Mouse (Mus musculus) hindbrain, embryonic 16.5 days (tissue): Measurements from ENCODE around the gene Sft2d1. TPM values are rescaled to one million over a fixed set of nuclear protein-coding genes. Genes with fewer than 3 reads are reported as not detected.

ENCODE experiments used
- ATAC-seq: fragments of 200-750 bp; cut with Nextera tagmentation; 2 replicates; pipeline ENCODE4 v1.8.0; 2017; ENCODE audit warnings: moderate TSS enrichment, moderate library complexity
- H3K27ac ChIP-seq: fragments of 300-500 bp; sonication (generic); 2 replicates; pipeline ENCODE4 v1.5.1; 2014; ENCODE audit warnings: low read depth, mild to moderate bottlenecking, control low read depth, low read length, moderate library complexity
- H3K27me3 ChIP-seq: fragments of 300-500 bp; sonication (generic); replicated peaks from 2 replicates; pipeline ENCODE4 v1.6.1; 2014; ENCODE audit warnings: low read length; ENCODE audit not compliant: control insufficient read depth, insufficient read depth
- H3K36me3 ChIP-seq: fragments of 300-500 bp; sonication (generic); 2 replicates; pipeline ENCODE4 v1.6.1; 2014; ENCODE audit warnings: mild to moderate bottlenecking, low read length, moderate library complexity, mixed read lengths; ENCODE audit not compliant: control insufficient read depth, insufficient read depth
- H3K4me1 ChIP-seq: fragments of 300-500 bp; sonication (generic); 2 replicates; pipeline ENCODE4 v1.6.1; 2014; ENCODE audit warnings: low read depth, low read length; ENCODE audit not compliant: control insufficient read depth, insufficient read depth
- H3K4me2 ChIP-seq: fragments of 300-500 bp; sonication (generic); 2 replicates; pipeline ENCODE4 v1.6.1; 2014; ENCODE audit warnings: mild to moderate bottlenecking, low read length, control low read depth, moderate library complexity
- H3K4me3 ChIP-seq: fragments of 300-500 bp; sonication (generic); 2 replicates; pipeline ENCODE4 v1.5.1; 2014; ENCODE audit warnings: mild to moderate bottlenecking, low read length, control low read depth, moderate library complexity
- H3K9ac ChIP-seq: fragments of 300-500 bp; sonication (generic); 2 replicates; pipeline ENCODE4 v1.6.1; 2014; ENCODE audit warnings: low read depth, mild to moderate bottlenecking, control low read depth, low read length, moderate library complexity
- H3K9me3 ChIP-seq: fragments of 300-500 bp; sonication (generic); 2 replicates; pipeline ENCODE4 v1.6.1; 2014; ENCODE audit warnings: mild to moderate bottlenecking, low read length, moderate library complexity; ENCODE audit not compliant: control insufficient read depth
- WGBS: fragments of 180-500 bp; shearing (Covaris S2); extraction: QIAGEN DNeasy Blood & Tissue Kit; methylation state at CpG from one replicate; pipeline ENCODE4 v1.1.7; 2014; 5-methylcytosine and 5-hydroxymethylcytosine counted together
- polyA plus RNA-seq: library from polyadenylated mRNA; unstranded; fragments of >200 nt; fragmentation: Nextera tagmentation; extraction: Ambion mirVana; gene quantifications from 2 replicates; pipeline ENCODE4 v1.2.1, GENCODE M21; 2015

The Sft2d1 gene
- polyA plus RNA-seq, 1 experiment from 2014 or later, result 172 TPM

GRCm38 (mm10) chr17:8296313-8296844 is 14.5 kb upstream of the Sft2d1 start:
- H3K4me1 ChIP-seq, result no peaks in the 10 kb centered on the region
- ATAC-seq, result no peak
- no peak overlapping the region for H3K9ac ChIP-seq
- no peak overlapping the region for H3K27ac ChIP-seq
- H3K27me3 ChIP-seq, result no peaks in the 10 kb centered on the region
- peaks cover 2% of the 10 kb centered on the region for H3K36me3 ChIP-seq
- WGBS, result 84% methylated on average over 9 of the region's 9 CpGs
- no peaks in the 10 kb centered on the region for H3K9me3 ChIP-seq
- no peak overlapping the region for H3K4me2 ChIP-seq
- no peak overlapping the region for H3K4me3 ChIP-seq

GRCm38 (mm10) chr17:8297746-8298145 is 13.2 kb upstream of the Sft2d1 start:
- H3K9ac ChIP-seq, result no peak overlapping the region
- H3K36me3 ChIP-seq, result peaks cover 2% of the 10 kb centered on the region
- H3K4me3 ChIP-seq, result no peak overlapping the region
- no peak overlapping the region for H3K27ac ChIP-seq
- H3K9me3 ChIP-seq, result no peaks in the 10 kb centered on the region
- ATAC-seq, result no peak
- H3K4me1 ChIP-seq, result no peaks in the 10 kb centered on the region
- no peaks in the 10 kb centered on the region for H3K27me3 ChIP-seq
- H3K4me2 ChIP-seq, result no peak overlapping the region
- WGBS, result 92% methylated on average over 5 of the region's 5 CpGs

DNA sequence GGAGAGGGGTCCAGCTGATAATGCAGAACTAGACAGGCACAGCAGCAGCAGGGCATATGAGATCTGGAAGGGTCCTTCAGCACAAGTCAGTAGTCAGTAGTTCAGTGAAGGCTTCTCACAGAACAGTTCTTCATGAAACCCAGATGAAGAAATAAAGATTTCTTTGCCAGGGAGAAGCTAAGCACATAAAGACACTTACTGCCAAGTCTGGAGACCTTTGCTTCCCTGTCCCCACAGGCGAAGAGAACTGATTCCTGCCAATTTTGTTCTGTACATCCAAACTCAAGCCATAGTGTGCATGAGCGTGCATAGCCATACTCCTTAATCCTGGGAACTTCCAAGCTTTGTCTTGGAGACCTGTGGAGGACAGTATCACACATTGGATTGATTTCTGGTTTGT is 12.6 kb upstream of the Sft2d1 start:
- H3K4me2 ChIP-seq, result no peak overlapping the region
- no peak overlapping the region for H3K27ac ChIP-seq
- 88% methylated on average over 2 of the region's 2 CpGs for WGBS

DNA sequence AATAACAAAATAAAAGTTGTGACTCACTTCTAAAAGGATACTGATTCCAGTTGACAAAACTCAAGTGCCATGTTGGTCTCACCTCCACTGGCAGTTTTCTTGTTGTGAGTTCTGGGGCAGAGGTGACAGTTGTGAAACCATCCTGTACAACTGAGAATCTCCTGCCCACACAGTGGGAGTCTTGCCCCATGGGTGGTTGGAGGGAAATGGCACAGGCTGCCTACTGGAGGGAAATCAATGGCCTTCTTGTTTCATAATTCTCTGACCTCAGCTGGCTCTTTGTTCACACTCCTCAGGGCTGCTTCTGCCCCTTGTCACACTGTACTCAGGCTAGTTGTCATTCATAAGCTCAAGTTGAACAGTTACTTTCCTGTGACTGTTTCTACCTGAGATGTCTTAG is 11.4 kb upstream of the Sft2d1 start:
- Histone ChIP-seq H3K9me3 (no peaks in the 10 kb centered on the region), H3K27me3 (no peaks in the 10 kb centered on the region), H3K9ac (no peak overlapping the region), H3K27ac (no peak overlapping the region), H3K4me3 (no peak overlapping the region), H3K36me3 (peaks cover 2% of the 10 kb centered on the region), H3K4me1 (no peaks in the 10 kb centered on the region), H3K4me2 (no peak overlapping the region)
- no peak for ATAC-seq

More for the DNA sequence above, 12.6 kb upstream of the Sft2d1 start:
- H3K9me3 ChIP-seq, result no peaks in the 10 kb centered on the region
- H3K4me1 ChIP-seq, result no peaks in the 10 kb centered on the region
- no peaks in the 10 kb centered on the region for H3K27me3 ChIP-seq
- no peak overlapping the region for H3K4me3 ChIP-seq
- no peak overlapping the region for H3K9ac ChIP-seq
- peaks cover 2% of the 10 kb centered on the region for H3K36me3 ChIP-seq
- ATAC-seq, result no peak

GRCm38 (mm10) chr17:8301515-8301914 is 9.4 kb upstream of the Sft2d1 start:
- WGBS, result 74% methylated on average over 4 of the region's 4 CpGs
- ATAC-seq, result no peak
- H3K4me1 ChIP-seq, result no peaks in the 10 kb centered on the region
- no peaks in the 10 kb centered on the region for H3K9me3 ChIP-seq
- H3K27me3 ChIP-seq, result no peaks in the 10 kb centered on the region
- no peak overlapping the region for H3K4me2 ChIP-seq
- H3K9ac ChIP-seq, result no peak overlapping the region
- no peak overlapping the region for H3K4me3 ChIP-seq
- no peaks in the 10 kb centered on the region; the same call in none of the 2 replicates for H3K36me3 ChIP-seq
- no peak overlapping the region for H3K27ac ChIP-seq

DNA sequence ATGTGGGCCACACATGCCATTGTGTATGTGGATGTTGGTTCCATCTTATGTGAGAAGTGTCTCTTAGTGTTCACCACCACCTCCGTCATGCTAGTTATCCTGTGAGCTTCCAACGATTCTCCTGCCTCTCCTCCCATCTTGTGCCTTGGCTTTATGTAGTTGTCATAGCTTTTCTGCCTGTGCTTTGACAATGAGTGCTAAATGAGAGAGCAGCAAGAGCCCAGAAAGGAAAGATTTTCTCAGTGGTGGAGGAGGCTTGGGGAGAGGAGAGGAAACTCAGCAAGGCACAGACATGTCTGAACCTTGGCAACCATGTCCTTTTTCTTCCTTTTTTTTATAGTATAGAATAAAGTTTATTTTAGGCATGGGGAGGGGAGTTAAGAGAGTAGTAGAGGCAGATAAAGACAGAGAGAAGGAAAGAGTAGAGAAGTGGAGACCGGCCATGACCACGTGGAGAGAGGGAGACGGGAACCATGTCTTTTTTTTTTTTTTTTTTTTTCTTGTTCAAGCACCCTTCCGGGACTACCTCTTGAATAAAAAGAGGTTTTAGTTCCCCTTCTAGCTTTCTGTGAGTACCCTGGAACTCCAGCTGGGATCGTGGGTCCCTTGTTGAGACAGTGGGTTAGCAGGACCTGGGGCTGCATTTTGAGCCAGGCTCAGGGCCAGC is 8.0 kb upstream of the Sft2d1 start:
- ATAC-seq, result no peak
- H3K27ac ChIP-seq, result no peak overlapping the region
- no peak overlapping the region for H3K4me3 ChIP-seq
- no peaks in the 10 kb centered on the region for H3K9me3 ChIP-seq
- H3K4me1 ChIP-seq, result no peaks in the 10 kb centered on the region
- H3K4me2 ChIP-seq, result no peak overlapping the region
- no peaks in the 10 kb centered on the region for H3K27me3 ChIP-seq
- WGBS, result 74% methylated on average over 7 of the region's 7 CpGs
- no peaks in the 10 kb centered on the region; the same call in none of the 2 replicates for H3K36me3 ChIP-seq
- no peak overlapping the region for H3K9ac ChIP-seq

DNA sequence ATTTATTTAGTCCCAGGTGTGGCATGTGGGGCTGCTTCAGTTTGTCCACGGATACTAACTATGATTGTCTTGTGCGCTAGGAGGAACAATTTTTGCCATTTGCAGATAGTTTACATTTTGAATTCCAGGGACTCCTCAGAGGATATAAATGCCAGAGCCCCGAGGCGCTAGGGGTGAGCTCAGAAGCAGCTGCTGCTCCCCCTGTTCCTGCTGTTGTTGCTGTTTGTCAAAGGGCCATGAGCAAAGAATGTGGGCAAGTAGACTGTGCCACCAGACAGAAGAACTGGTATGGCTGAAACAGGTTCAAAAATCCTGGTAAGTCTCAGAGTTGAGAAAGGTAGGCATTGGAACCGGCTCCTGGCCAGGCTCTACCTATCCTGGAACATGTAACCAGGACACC is 7.2 kb upstream of the Sft2d1 start:
- WGBS, result 72% methylated on average over 5 of the region's 5 CpGs

GRCm38 (mm10) chr17:8305801-8306200 is 5.1 kb upstream of the Sft2d1 start:
- 33% methylated on average over 3 of the region's 3 CpGs for WGBS
- Histone ChIP-seq H3K36me3 (no peaks in the 10 kb centered on the region), H3K4me3 (no peak overlapping the region), H3K4me2 (no peak overlapping the region), H3K27me3 (no peaks in the 10 kb centered on the region), H3K9ac (no peak overlapping the region), H3K9me3 (no peaks in the 10 kb centered on the region), H3K27ac (no peak overlapping the region), H3K4me1 (no peaks in the 10 kb centered on the region)
- ATAC-seq, result no peak

More for the DNA sequence above, 7.2 kb upstream of the Sft2d1 start:
- ATAC-seq, result no peak
- Histone ChIP-seq H3K4me2 (no peak overlapping the region), H3K9me3 (no peaks in the 10 kb centered on the region), H3K9ac (no peak overlapping the region), H3K4me3 (no peak overlapping the region), H3K27ac (no peak overlapping the region), H3K4me1 (no peaks in the 10 kb centered on the region), H3K36me3 (no peaks in the 10 kb centered on the region; the same call in 1 of the 2 replicates), H3K27me3 (no peaks in the 10 kb centered on the region)

DNA sequence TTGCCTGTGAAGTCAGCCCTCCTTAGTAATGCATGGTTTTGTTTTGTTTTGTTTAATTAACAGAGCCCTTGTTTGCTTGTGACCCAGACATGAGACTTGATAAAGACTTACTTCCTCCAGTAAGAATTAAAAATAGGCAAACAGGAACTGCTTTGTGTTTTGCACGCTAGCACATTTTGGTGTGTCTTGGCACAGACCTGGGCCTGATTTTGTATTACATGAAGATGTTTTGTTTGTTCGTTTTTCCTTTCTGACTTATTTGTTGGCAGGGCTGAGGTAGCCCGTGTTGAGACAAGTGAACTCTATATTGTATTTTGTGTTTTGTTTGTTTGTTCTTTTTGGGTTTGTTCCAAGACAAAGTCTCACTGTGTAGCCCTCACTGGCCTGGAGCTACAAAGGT is 849 bp downstream of the Sft2d1 start:
- H3K27me3 ChIP-seq, result no peaks in the 10 kb centered on the region
- no peak overlapping the region for H3K27ac ChIP-seq
- no peaks in the 10 kb centered on the region for H3K36me3 ChIP-seq
- no peak for ATAC-seq
- H3K9me3 ChIP-seq, result no peaks in the 10 kb centered on the region
- H3K4me2 ChIP-seq, result peak overlapping the region; percentile 71
- peak overlapping the region; percentile 62 for H3K4me3 ChIP-seq
- 54% methylated on average over 3 of the region's 3 CpGs for WGBS
- peaks cover 12% of the 10 kb centered on the region for H3K4me1 ChIP-seq
- H3K9ac ChIP-seq, result no peak overlapping the region; the same call in 1 of the 2 replicates
